Mouse (Mus musculus) adrenal gland (tissue): ENCODE data around the gene Uqcrfs1.

Source experiments
- intact Hi-C: fragments of 180-260 bp; cut with DNase I; formaldehyde crosslinking; loops from one replicate; pipeline ENCODE4 v1.15.1; 2025
- long read RNA-seq, 2 experiments: library from polyadenylated mRNA; unstranded; transcript quantifications; one replicate each; pipeline ENCODE4 v2.0.0; 2020; ENCODE audit warnings: borderline replicate concordance in 1 of 2; ENCODE audit not compliant: insufficient replicate concordance in 1 of 2

Gene Uqcrfs1
- long read RNA-seq, experiment 1, transcript Uqcrfs1-201 (2 exons, 1,363 nt), result major isoform, 413 of 417 reads
- long read RNA-seq, experiment 1, partial matches to known transcripts, result 4 of 417 reads
- long read RNA-seq, experiment 1, other reads (novel, unspliced or antisense), result 0 of 417 reads
- long read RNA-seq, experiment 2, transcript Uqcrfs1-201 (2 exons, 1,363 nt), result major isoform, 421 of 433 reads
- long read RNA-seq, experiment 2, partial matches to known transcripts, result 11 of 433 reads
- long read RNA-seq, experiment 2, other reads (novel, unspliced or antisense), result 1 of 433 reads

- intact Hi-C loops, result no loop called here
These were observed at the start of gene Uqcrfs1 for GRCm38 (mm10) chr13:30544856-30545604. Uqcrfs1 (minus strand) TSS chr13:30545362.

- intact Hi-C loops, result no loop called here
These were observed 40.6 kb upstream of the Uqcrfs1 start for GRCm38 (mm10) chr13:30585786-30586185.

- intact Hi-C loops, result no loop called here
These were observed 37.4 kb upstream of the Uqcrfs1 start for GRCm38 (mm10) chr13:30582541-30582940.

- intact Hi-C loops, result no loop called here
These were observed 33.6 kb upstream of the Uqcrfs1 start for GRCm38 (mm10) chr13:30578806-30579205.

DNA sequence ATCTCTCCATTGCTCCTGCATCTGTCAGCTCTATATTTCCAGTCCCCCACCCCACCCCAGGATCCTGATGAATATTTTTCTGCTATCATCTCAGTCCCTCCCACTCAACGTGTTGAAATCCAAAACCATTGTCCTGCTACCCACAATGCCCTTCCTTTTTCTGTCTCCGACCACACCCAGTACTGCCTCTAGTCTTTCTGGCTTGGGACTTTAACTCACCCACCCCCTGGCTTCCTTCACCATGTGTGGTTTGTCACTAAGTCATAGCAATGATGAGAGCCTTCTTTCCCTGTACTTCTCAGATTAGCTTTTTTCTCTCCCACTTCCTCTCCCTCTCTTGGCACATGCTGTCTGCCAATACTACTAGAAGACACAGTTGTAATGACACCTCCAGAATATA lies 31.7 kb upstream of the Uqcrfs1 start:
- intact Hi-C loops, result no loop called here

DNA sequence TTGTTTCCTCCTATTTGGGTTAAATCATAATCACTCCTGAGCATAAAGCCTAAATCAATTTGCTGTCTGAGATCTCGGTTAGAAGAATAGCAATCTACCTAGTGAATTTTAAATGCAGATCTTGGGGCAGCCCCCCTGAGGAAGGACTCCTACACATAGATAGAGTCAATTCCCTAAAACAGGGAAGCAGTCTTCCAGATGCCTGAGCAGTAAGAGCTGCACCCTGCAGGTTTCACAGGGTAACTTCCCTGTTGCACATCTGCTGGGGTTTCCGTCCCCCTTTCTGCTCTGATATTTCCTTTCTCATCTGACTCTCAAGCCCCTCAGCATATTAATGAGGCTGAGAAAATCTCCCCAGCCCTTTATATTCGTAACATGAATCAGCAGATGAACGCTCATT lies 27.8 kb upstream of the Uqcrfs1 start:
- intact Hi-C loops, result no loop called here

DNA sequence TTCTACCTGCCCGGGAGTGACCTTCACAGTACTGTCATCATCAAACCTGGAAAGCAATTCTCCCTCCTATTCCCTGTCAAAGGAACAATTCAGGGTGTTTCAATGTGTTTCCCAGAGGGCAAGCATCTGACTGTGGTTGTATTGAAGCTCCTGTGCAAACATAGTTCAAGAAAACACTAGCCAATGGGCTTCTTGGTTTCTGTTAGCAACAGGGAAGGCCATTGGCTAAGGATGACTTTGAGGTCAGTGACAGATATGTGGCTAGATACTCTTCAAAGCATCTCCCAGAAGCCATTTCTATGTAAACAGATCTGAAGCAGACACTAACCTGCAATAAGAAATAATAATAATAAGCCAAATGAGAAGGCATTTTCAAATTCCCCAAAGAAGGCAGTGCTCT lies 25.0 kb upstream of the Uqcrfs1 start:
- intact Hi-C loops, result no loop called here

- intact Hi-C loops, result loop anchor here (5.0 to 10.0 kb wide), 3 partner anchors 157 to 415 kb away; no protein-coding TSS in a partner anchor
These were observed 22.4 kb upstream of the Uqcrfs1 start for GRCm38 (mm10) chr13:30567571-30567970.

DNA sequence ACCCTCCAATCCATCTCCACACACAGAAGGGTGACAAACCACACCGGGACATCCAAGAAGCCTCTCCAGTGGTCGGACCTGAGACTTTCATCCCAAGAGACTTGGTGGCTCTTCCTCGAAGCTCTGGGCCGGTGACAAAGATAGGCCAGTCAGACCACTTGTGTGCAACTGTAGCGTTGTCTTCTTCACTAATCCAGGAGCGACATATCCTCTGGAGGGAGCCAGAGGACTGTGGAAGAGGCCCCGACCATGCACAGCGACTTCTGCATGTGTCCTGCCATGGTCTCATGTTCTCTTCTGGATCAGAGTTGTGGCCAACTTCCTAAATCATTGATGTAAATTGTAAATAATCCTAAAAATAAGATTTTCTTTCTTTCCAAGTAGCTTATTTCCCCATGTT lies 21.6 kb upstream of the Uqcrfs1 start:
- intact Hi-C loops, result loop anchor here (5.0 to 10.0 kb wide), 3 partner anchors 158 to 416 kb away; no protein-coding TSS in a partner anchor

- intact Hi-C loops, result loop anchor here (10.0 kb wide), 2 partner anchors 164 to 324 kb away; no protein-coding TSS in a partner anchor
These were observed 15.4 kb upstream of the Uqcrfs1 start for GRCm38 (mm10) chr13:30560603-30561002.

GRCm38 (mm10) chr13:30560052-30560451 lies 14.9 kb upstream of the Uqcrfs1 start:
- intact Hi-C loops, result loop anchor here (10.0 kb wide), 2 partner anchors 165 to 325 kb away; no protein-coding TSS in a partner anchor

GRCm38 (mm10) chr13:30557751-30558150 lies 12.6 kb upstream of the Uqcrfs1 start:
- intact Hi-C loops, result no loop called here

GRCm38 (mm10) chr13:30553051-30553587 lies 8.0 kb upstream of the Uqcrfs1 start:
- intact Hi-C loops, result no loop called here

- intact Hi-C loops, result no loop called here
These were observed 4.2 kb upstream of the Uqcrfs1 start for GRCm38 (mm10) chr13:30549339-30549738.

DNA sequence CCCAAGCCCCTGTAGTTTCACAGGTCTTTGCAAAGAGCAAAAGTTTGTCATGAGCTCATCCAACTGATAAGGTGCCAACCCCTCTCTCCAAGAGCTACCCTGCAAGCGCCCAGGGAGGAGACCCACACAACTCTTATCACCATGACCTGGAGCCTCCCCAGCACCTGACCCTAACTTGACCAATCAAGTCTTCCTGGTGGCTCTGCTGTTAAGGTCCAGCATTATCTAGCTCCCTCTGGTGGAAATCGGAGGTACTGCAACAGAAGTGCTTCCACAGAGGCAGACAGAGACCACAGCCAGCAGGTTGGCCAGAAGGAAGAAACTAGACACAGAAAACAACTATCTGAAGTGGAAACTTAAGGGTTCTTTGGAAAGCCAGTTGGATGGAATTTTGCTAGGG lies 3.7 kb upstream of the Uqcrfs1 start:
- intact Hi-C loops, result no loop called here

GRCm38 (mm10) chr13:30530761-30531160 lies 14.4 kb downstream of the Uqcrfs1 start:
- intact Hi-C loops, result loop anchor here (2.0 to 5.0 kb wide), 2 partner anchors 173 to 258 kb away; no protein-coding TSS in a partner anchor

- intact Hi-C loops, result loop anchor here (10.0 kb wide), 1 partner anchor 430 kb away; no protein-coding TSS in a partner anchor
These were observed 20.2 kb downstream of the Uqcrfs1 start for GRCm38 (mm10) chr13:30524961-30525360.

- intact Hi-C loops, result loop anchor here (10.0 kb wide), 1 partner anchor 429 kb away; no protein-coding TSS in a partner anchor
These were observed 21.2 kb downstream of the Uqcrfs1 start for GRCm38 (mm10) chr13:30523971-30524370.

DNA sequence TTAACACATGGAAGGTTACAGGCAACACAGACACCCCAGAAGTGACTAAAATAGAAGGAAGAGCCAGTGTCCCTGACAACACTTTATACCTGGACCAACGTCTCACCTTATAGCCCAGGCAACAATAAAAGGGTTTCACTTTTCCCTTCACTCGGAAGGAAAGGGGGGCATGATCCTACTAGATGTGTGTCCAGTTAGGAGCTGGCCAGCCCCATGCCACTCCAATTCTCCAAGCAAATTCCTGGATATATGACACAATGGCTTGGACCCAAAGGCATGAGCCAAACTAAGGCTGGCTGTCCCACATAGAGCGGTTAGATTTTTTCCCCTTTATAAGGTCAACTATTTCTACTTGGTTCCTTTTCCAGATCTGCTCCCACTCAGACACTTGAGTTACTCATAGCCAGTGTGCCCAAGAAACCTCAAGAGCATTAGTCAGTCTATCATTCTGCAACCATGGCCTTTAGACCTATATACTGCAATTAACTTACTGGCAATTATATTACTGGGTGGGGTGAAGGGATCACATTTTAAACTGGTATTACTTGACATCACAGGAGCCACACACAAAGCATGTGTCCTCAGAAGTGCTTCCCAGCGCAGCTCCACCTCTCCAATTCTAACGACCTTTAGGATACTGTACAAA lies 21.8 kb downstream of the Uqcrfs1 start:
- intact Hi-C loops, result loop anchor here (10.0 kb wide), 1 partner anchor 429 kb away; no protein-coding TSS in a partner anchor

GRCm38 (mm10) chr13:30521282-30521902 lies 23.8 kb downstream of the Uqcrfs1 start:
- intact Hi-C loops, result loop anchor here (10.0 kb wide), 1 partner anchor 427 kb away; no protein-coding TSS in a partner anchor

DNA sequence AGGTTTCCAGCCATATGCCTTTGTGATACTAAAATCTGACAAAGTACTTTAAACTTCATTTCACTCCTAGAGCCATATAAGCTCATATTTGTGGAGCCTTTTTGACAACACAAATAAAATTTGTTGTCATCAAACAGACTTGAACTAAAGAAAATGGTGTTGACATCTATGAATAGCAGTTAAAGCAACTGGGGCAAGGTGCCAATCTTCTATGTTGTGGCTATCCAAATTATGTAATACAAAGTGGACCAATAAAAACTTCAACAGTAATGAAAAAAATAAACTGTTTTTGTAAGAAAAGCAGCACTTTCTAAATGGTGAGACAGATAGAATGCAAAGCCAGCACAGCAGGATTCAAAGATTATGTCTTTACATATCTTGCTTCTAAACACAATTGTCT lies 27.0 kb downstream of the Uqcrfs1 start:
- intact Hi-C loops, result no loop called here
